In genomic region chr13:23533560-23534367, GRCm38 (mm10) we compare ENCODE assay signal across 8 mouse cellular contexts. TPM values are rescaled to one million over a fixed set of nuclear protein-coding genes. Genes with fewer than 3 reads are reported as not detected.
A peak's percentile ranks its signal among the peaks of the same experiment; 100 is the strongest.
DNase-seq lines count a peak whose midpoint lies in the region; ATAC-seq and TF ChIP-seq lines count a peak whose summit lies in the region.
"Not testable (repeated sequence)": the region's sequence is repeated elsewhere in the genome, so short reads cannot be mapped to it uniquely, and the experiment has no call there.

Gene Hist1h2af (plus strand): TSS chr13:23533906.

- not testable (repeated sequence) for H3K4me1 ChIP-seq in cortical plate, adult 2 months (ENCODE audit: control insufficient read depth, insufficient read depth, low read length)

- H3K4me3 ChIP-seq in cortical plate, adult 2 months (ENCODE audit: insufficient read depth, low read length), result peak within 1 kb of the TSS; percentile 25
- H3K4me3 ChIP-seq in left cerebral cortex, adult 2 months, result peak within 1 kb of the TSS; percentile 48

- intact Hi-C loops in gastrocnemius, postnatal 14 days (cut with DNase I; ENCODE audit: low total_unique reads), result not testable (repeated sequence)
- intact Hi-C loops in left cerebral cortex, adult 2 months (cut with DNase I), result loop anchor here (5.0 to 10.0 kb wide), 6 partner anchors 39 to 1821 kb away; partner anchors contain the start of genes Hist1h2ac, Hist1h2ad, Hist1h2ae and Hist1h2ag

- peak; percentile 36 for DNase-seq in gastrocnemius, postnatal 14 days
- DNase-seq in induced T-regulatory cell, adult 2 months (ENCODE audit: low read depth), result peak; percentile 88
- DNase-seq in left cerebral cortex, adult 2 months (ENCODE audit: extremely low spot score in 1 of 2, low spot score in 2 of 2), result peak; percentile 38 to 69
- peak; percentile 83 for DNase-seq in lung, postnatal 36 days
- peak; percentile 94 for DNase-seq in retina, postnatal 1 day
- peak; percentile 72 for DNase-seq in thymus, postnatal 4 days

- not testable (repeated sequence) for H3K27ac ChIP-seq in cortical plate, adult 2 months (ENCODE audit: insufficient read depth, low read length)
- H3K27ac ChIP-seq in left cerebral cortex, adult 2 months, result peak within 1 kb of the TSS; percentile 51; the same call in 1 of the 2 replicates

- ATAC-seq in activated CD4-positive, CD25-positive, alpha-beta regulatory T cell, adult 4 months, result peak; percentile 24

- not testable (repeated sequence) for TF ChIP-seq POLR2A in cortical plate, adult 2 months (IDR thresholded peaks at IDR 0.05; ENCODE audit: extremely low read depth, insufficient read depth, low read length)

- TF ChIP-seq CTCF in cortical plate, adult 2 months (IDR thresholded peaks at IDR 0.05; ENCODE audit: extremely low read depth, insufficient read depth, low read length); left cerebral cortex, adult 2 months (IDR thresholded peaks at IDR 0.05): not testable (repeated sequence)

RNA-seq across cellular contexts. Expression of gene Hist1h2af, which starts in this region (rescaled TPM):
- polyA plus RNA-seq in activated CD4-positive, CD25-positive, alpha-beta regulatory T cell, adult 4 months (2017; shearing (Covaris generic)), result not detected
- 6.4 and 14.2 TPM in 2 replicates for polyA plus RNA-seq in cortical plate, adult 2 months (2012; rRNA removed)
- total RNA-seq in gastrocnemius, postnatal 14 days (2021), result 10 to 100 TPM; 61.2 to 77.1 TPM
- total RNA-seq in left cerebral cortex, adult 2 months (2021), result 1 to 10 TPM; 2.4 to 4.4 TPM

Comparison
In these comparisons a context has a peak if more than half of its experiments do, and no peak if none do; other contexts are left out.
1. RNA of gene Hist1h2af (total RNA-seq): 61.2 to 77.1 TPM in gastrocnemius, postnatal 14 days; 2.4 to 4.4 TPM in left cerebral cortex, adult 2 months; every median in the first group is over 10 times any median in the second.
2. Peak in ATAC-seq in activated CD4-positive, CD25-positive, alpha-beta regulatory T cell, adult 4 months; RNA of the gene not detected or under 1 TPM.
3. DNase-seq: peak in every context shown above with its lines; median percentile 94 in retina, postnatal 1 day; 88 in induced T-regulatory cell, adult 2 months; 83 in lung, postnatal 36 days; 72 in thymus, postnatal 4 days; 54 in left cerebral cortex, adult 2 months; 36 in gastrocnemius, postnatal 14 days.